Mouse (Mus musculus): ENCODE results near the gene Prrxl1. TPM values are rescaled to one million over a fixed set of nuclear protein-coding genes. Genes with fewer than 3 reads are reported as not detected.

The Prrxl1 gene
- total RNA-seq, 2 experiments from 2014 or later = not detected

Other genes starting within 250 kb of the Prrxl1 start
- not detected in 2 replicates for gene 1700024G13Rik, start 211.0 kb upstream of the Prrxl1 start, total RNA-seq (2015)
- not detected in 2 replicates for gene 1700024G13Rik, start 211.0 kb upstream of the Prrxl1 start, total RNA-seq (2017)
- not detected in 2 replicates for gene Slc18a3, start 134.6 kb upstream of the Prrxl1 start, total RNA-seq (2015)
- not detected in 2 replicates for gene Slc18a3, start 134.6 kb upstream of the Prrxl1 start, total RNA-seq (2017)
- gene Chat, start 133.4 kb upstream of the Prrxl1 start, total RNA-seq (2015) = not detected in 2 replicates
- not detected in 2 replicates for gene Chat, start 133.4 kb upstream of the Prrxl1 start, total RNA-seq (2017)
- 5.9 and 7.2 TPM in 2 replicates for gene Ercc6, start 85.9 kb upstream of the Prrxl1 start, total RNA-seq (2015)
- gene Ercc6, start 85.9 kb upstream of the Prrxl1 start, total RNA-seq (2017) = 8.7 and 13.5 TPM in 2 replicates
- gene 3425401B19Rik, start 85.9 kb downstream of the Prrxl1 start, total RNA-seq (2015) = not detected in 2 replicates
- gene 3425401B19Rik, start 85.9 kb downstream of the Prrxl1 start, total RNA-seq (2017) = not detected in 2 replicates
- 12.3 and 15.3 TPM in 2 replicates for gene Tmem273, start 186.6 kb downstream of the Prrxl1 start, total RNA-seq (2015)
- gene Tmem273, start 186.6 kb downstream of the Prrxl1 start, total RNA-seq (2017) = 7.8 and 10.1 TPM in 2 replicates
- gene Fam170b, start 234.6 kb downstream of the Prrxl1 start, total RNA-seq (2015) = not detected in 2 replicates
- not detected in 2 replicates for gene Fam170b, start 234.6 kb downstream of the Prrxl1 start, total RNA-seq (2017)

Measured in megakaryocyte, adult 5-6 weeks (primary cell).